Mouse (Mus musculus): ENCODE data around the gene Olfr1321. TPM values are rescaled to one million over a fixed set of nuclear protein-coding genes. Genes with fewer than 3 reads are reported as not detected.

Gene Olfr1321
- not detected in 2 replicates for polyA plus RNA-seq (2014; fragmentation: Nextera tagmentation; extraction: Ambion mirVana)

- H3K9me3 ChIP-seq (ENCODE audit: control insufficient read depth, low read length): no peaks in the 10 kb centered on the region
- 81% methylated on average over 2 of the region's 2 CpGs for WGBS
- ATAC-seq (ENCODE audit: low FRiP score): no peak
Observed at GRCm38 (mm10) chrX:49734959-49735358, at the start of gene Olfr1321. Gene Olfr1321, minus strand, starts transcription at chrX:49735059.

GRCm38 (mm10) chrX:49770828-49771227 is 36.0 kb upstream of the Olfr1321 start:
- Histone ChIP-seq H3K9ac (ENCODE audit: low read length) (no peak overlapping the region), H3K4me3 (ENCODE audit: low read depth, low read length) (no peak overlapping the region), H3K4me2 (no peak overlapping the region), H3K36me3 (ENCODE audit: control insufficient read depth, insufficient read depth, low read length) (no peaks in the 10 kb centered on the region), H3K27ac (ENCODE audit: low read depth, low read length) (no peak overlapping the region), H3K27me3 (ENCODE audit: control insufficient read depth, insufficient read depth, low read length) (no peaks in the 10 kb centered on the region), H3K9me3 (ENCODE audit: control insufficient read depth, low read length) (no peaks in the 10 kb centered on the region), H3K4me1 (ENCODE audit: control insufficient read depth, insufficient read depth, low read length) (no peaks in the 10 kb centered on the region)
- DNase-seq (ENCODE audit: low spot score, missing footprints) (no peak), ATAC-seq (ENCODE audit: low FRiP score) (no peak)
- 41% methylated on average over 2 of the region's 2 CpGs for WGBS

More at GRCm38 (mm10) chrX:49734959-49735358, at the start of gene Olfr1321:
- Histone ChIP-seq H3K4me2 (no peak within 1 kb of the TSS), H3K9ac (ENCODE audit: low read length) (no peak within 1 kb of the TSS), H3K4me1 (ENCODE audit: control insufficient read depth, insufficient read depth, low read length) (no peaks in the 10 kb centered on the region), H3K27me3 (ENCODE audit: control insufficient read depth, insufficient read depth, low read length) (no peaks in the 10 kb centered on the region), H3K4me3 (ENCODE audit: low read depth, low read length) (no peak within 1 kb of the TSS), H3K27ac (ENCODE audit: low read depth, low read length) (no peak within 1 kb of the TSS), H3K36me3 (ENCODE audit: control insufficient read depth, insufficient read depth, low read length) (no peaks in the 10 kb centered on the region)
- no peak for DNase-seq (ENCODE audit: low spot score, missing footprints)

- Histone ChIP-seq H3K36me3 (ENCODE audit: control insufficient read depth, insufficient read depth, low read length) (no peaks in the 10 kb centered on the region), H3K4me2 (no peak overlapping the region), H3K4me3 (ENCODE audit: low read depth, low read length) (no peak overlapping the region), H3K27ac (ENCODE audit: low read depth, low read length) (no peak overlapping the region), H3K9me3 (ENCODE audit: control insufficient read depth, low read length) (no peaks in the 10 kb centered on the region), H3K9ac (ENCODE audit: low read length) (no peak overlapping the region), H3K4me1 (ENCODE audit: control insufficient read depth, insufficient read depth, low read length) (no peaks in the 10 kb centered on the region), H3K27me3 (ENCODE audit: control insufficient read depth, insufficient read depth, low read length) (no peaks in the 10 kb centered on the region)
- no peak for DNase-seq (ENCODE audit: low spot score, missing footprints)
- ATAC-seq (ENCODE audit: low FRiP score): peak; percentile 46; the same call in 1 of the 2 replicates
- WGBS: 59% methylated on average over 5 of the region's 5 CpGs
Observed at GRCm38 (mm10) chrX:49745192-49745591, 10.3 kb upstream of the Olfr1321 start.

Other genes starting within 250 kb of the Olfr1321 start
- gene Olfr1320, start 62.7 kb downstream of the Olfr1321 start, polyA plus RNA-seq (2014; fragmentation: Nextera tagmentation; extraction: Ambion mirVana): not detected in 2 replicates
- gene Igsf1, start 62.7 kb upstream of the Olfr1321 start, polyA plus RNA-seq (2014; fragmentation: Nextera tagmentation; extraction: Ambion mirVana): 1.6 and 2.1 TPM in 2 replicates
- not detected in 2 replicates for gene Olfr1322, start 156.4 kb upstream of the Olfr1321 start, polyA plus RNA-seq (2014; fragmentation: Nextera tagmentation; extraction: Ambion mirVana)